Comparison of ENCODE assay signal across 17 mouse cellular contexts in genomic region chr1:166796931-166797330, GRCm38 (mm10).
DNase-seq lines count a peak whose midpoint lies in the region; ATAC-seq and TF ChIP-seq lines count a peak whose summit lies in the region.
"Had no signal": no experiment of that assay in that cellular context is flagged by ENCODE, and none has a peak within 500 bp of the region (broad histone marks: within the 10 kb centered on the region; RNA-seq: fewer than 3 reads in every experiment).

No protein-coding gene starts in this region.

- TF ChIP-seq POLR2A in cerebellum, adult 2 months (IDR thresholded peaks at IDR 0.05; ENCODE audit: borderline replicate concordance, insufficient read depth, low read length): no peak

- ATAC-seq in midbrain, postnatal 0 days (ENCODE audit: low FRiP score): no peak
- no peak for ATAC-seq in midbrain, embryonic 15.5 days (replicated peaks)
- ATAC-seq in stomach, postnatal 0 days (ENCODE audit: low FRiP score, low TSS enrichment): no peak
- ATAC-seq: forebrain, embryonic 13.5 days; hindbrain, embryonic 16.5 days; liver, embryonic 12.5 days had no signal

- no peak for TF ChIP-seq CTCF in midbrain, postnatal 0 days (IDR thresholded peaks at IDR 0.05)
- no peak for TF ChIP-seq CTCF in cerebellum, adult 2 months (IDR thresholded peaks at IDR 0.05; ENCODE audit: borderline replicate concordance, insufficient read depth, low read depth, low read length)
- TF ChIP-seq CTCF in stomach, postnatal 0 days (IDR thresholded peaks at IDR 0.05; ENCODE audit: low read depth): no peak

- H3K4me3 ChIP-seq in midbrain, postnatal 0 days (ENCODE audit: low read depth, low read length): no peak overlapping the region
- no peak overlapping the region for H3K4me3 ChIP-seq in midbrain, embryonic 15.5 days
- no peak overlapping the region for H3K4me3 ChIP-seq in cerebellum, adult 2 months (replicated peaks; ENCODE audit: insufficient read depth, low read depth, low read length)
- H3K4me3 ChIP-seq in stomach, postnatal 0 days (ENCODE audit: low read depth, low read length): no peak overlapping the region
- H3K4me3 ChIP-seq: forebrain, embryonic 13.5 days; gastrocnemius, adult 2 months; limb, embryonic 10.5 days; liver, embryonic 12.5 days; lung, embryonic 15.5 days; neural tube, embryonic 13.5 days had no signal

- no peaks in the 10 kb centered on the region for H3K36me3 ChIP-seq in midbrain, postnatal 0 days (ENCODE audit: insufficient read depth, low read length)
- no peaks in the 10 kb centered on the region for H3K36me3 ChIP-seq in midbrain, embryonic 15.5 days (replicated peaks)
- H3K36me3 ChIP-seq in stomach, postnatal 0 days (ENCODE audit: control insufficient read depth, insufficient read depth, low read length): no peaks in the 10 kb centered on the region
- H3K36me3 ChIP-seq: limb, embryonic 10.5 days; liver, embryonic 12.5 days; lung, embryonic 15.5 days; neural tube, embryonic 13.5 days had no signal

- H3K27ac ChIP-seq in midbrain, postnatal 0 days (ENCODE audit: low read depth, low read length): no peak overlapping the region
- H3K27ac ChIP-seq in midbrain, embryonic 15.5 days: no peak overlapping the region
- peak overlapping the region; percentile 46; the same call in 1 of the 2 replicates for H3K27ac ChIP-seq in cerebellum, adult 2 months (ENCODE audit: insufficient read depth, low read length)
- H3K27ac ChIP-seq in stomach, postnatal 0 days (replicated peaks): no peak overlapping the region
- H3K27ac ChIP-seq: forebrain, embryonic 13.5 days; gastrocnemius, adult 2 months; limb, embryonic 10.5 days; liver, embryonic 12.5 days; lung, embryonic 15.5 days; neural tube, embryonic 13.5 days had no signal

- H3K4me2 ChIP-seq in midbrain, postnatal 0 days (ENCODE audit: low read depth, low read length, poor library complexity, severe bottlenecking): no peak overlapping the region
- H3K4me2 ChIP-seq in midbrain, embryonic 15.5 days: no peak overlapping the region
- H3K4me2 ChIP-seq in stomach, postnatal 0 days (replicated peaks; ENCODE audit: low read depth): no peak overlapping the region
- H3K4me2 ChIP-seq: forebrain, embryonic 13.5 days; liver, embryonic 12.5 days; lung, embryonic 15.5 days; neural tube, embryonic 13.5 days had no signal

- H3K9ac ChIP-seq in midbrain, postnatal 0 days (replicated peaks; ENCODE audit: low read length, poor library complexity, severe bottlenecking): no peak overlapping the region
- H3K9ac ChIP-seq in midbrain, embryonic 15.5 days: no peak overlapping the region
- H3K9ac ChIP-seq in stomach, postnatal 0 days (ENCODE audit: low read length): no peak overlapping the region
- H3K9ac ChIP-seq: forebrain, embryonic 13.5 days; liver, embryonic 12.5 days; lung, embryonic 15.5 days; neural tube, embryonic 13.5 days had no signal

- peak; percentile 29 for DNase-seq in heart, postnatal 4 days
- no peak for DNase-seq in heart, adult 18-20 months
- peak; percentile 24 for DNase-seq in midbrain, postnatal 0 days (ENCODE audit: low spot score)
- peak; percentile 75 to 80 for DNase-seq in cerebellum, adult 2 months
- peak; percentile 60 to 61 for DNase-seq in cerebellum, postnatal 36 days
- DNase-seq in stomach, postnatal 0 days (ENCODE audit: low spot score): no peak
- DNase-seq: gastrocnemius, adult 2 months; heart, postnatal 10 days; kidney, adult 2 months; thymus, postnatal 36 days had no signal

- no peaks in the 10 kb centered on the region for H3K4me1 ChIP-seq in midbrain, postnatal 0 days (ENCODE audit: insufficient read depth, low read length)
- H3K4me1 ChIP-seq in midbrain, embryonic 15.5 days: 0 out of 2 replicates have a peak, but pooled peaks cover 6% of the 10 kb centered on the region
- H3K4me1 ChIP-seq in cerebellum, adult 2 months (ENCODE audit: control insufficient read depth, insufficient read depth, low read length): peaks cover 29% of the 10 kb centered on the region
- H3K4me1 ChIP-seq in stomach, postnatal 0 days (replicated peaks; ENCODE audit: control insufficient read depth, insufficient read depth): no peaks in the 10 kb centered on the region
- H3K4me1 ChIP-seq: forebrain, embryonic 13.5 days; limb, embryonic 10.5 days; liver, embryonic 12.5 days; lung, embryonic 15.5 days had no signal

- H3K9me3 ChIP-seq in midbrain, postnatal 0 days (ENCODE audit: low read length): no peaks in the 10 kb centered on the region
- no peaks in the 10 kb centered on the region for H3K9me3 ChIP-seq in midbrain, embryonic 15.5 days
- no peaks in the 10 kb centered on the region for H3K9me3 ChIP-seq in stomach, postnatal 0 days (ENCODE audit: control insufficient read depth, low read length)
- H3K9me3 ChIP-seq: forebrain, embryonic 13.5 days; limb, embryonic 10.5 days; liver, embryonic 12.5 days; lung, embryonic 15.5 days; neural tube, embryonic 13.5 days had no signal

- TF ChIP-seq EP300 in stomach, postnatal 0 days (optimal IDR thresholded peaks at IDR 0.05): no peak

- no peaks in the 10 kb centered on the region for H3K27me3 ChIP-seq in midbrain, postnatal 0 days (ENCODE audit: insufficient read depth, low read length)
- H3K27me3 ChIP-seq in midbrain, embryonic 15.5 days (replicated peaks): no peaks in the 10 kb centered on the region
- H3K27me3 ChIP-seq in cerebellum, adult 2 months (ENCODE audit: control insufficient read depth, insufficient read depth, low read length): no peaks in the 10 kb centered on the region
- no peaks in the 10 kb centered on the region for H3K27me3 ChIP-seq in stomach, postnatal 0 days (ENCODE audit: control insufficient read depth, insufficient read depth, low read length)
- H3K27me3 ChIP-seq: forebrain, embryonic 13.5 days; liver, embryonic 12.5 days; lung, embryonic 15.5 days; neural tube, embryonic 13.5 days had no signal

- 72% methylated on average over 4 of the region's 4 CpGs for WGBS in midbrain, postnatal 0 days
- 76% methylated on average over 4 of the region's 4 CpGs for WGBS in midbrain, embryonic 15.5 days
- whole genome bisulfite sequencing in cerebellum, adult 2 months: 21% methylated on average over 4 of the region's 4 CpGs
- 64% methylated on average over 4 of the region's 4 CpGs for WGBS in stomach, postnatal 0 days

Comparison
In these comparisons a context has a peak if more than half of its experiments do, and no peak if none do; other contexts are left out.
1. DNase-seq: peak in heart, postnatal 4 days (single experiment), midbrain, postnatal 0 days (single experiment), cerebellum, adult 2 months (2 of 2) and cerebellum, postnatal 36 days (2 of 2); none in heart, adult 18-20 months (0 of 2) and stomach, postnatal 0 days (single experiment).